Mouse (Mus musculus) liver, embryonic 14.5 days (tissue): Measurements from ENCODE around the gene Mecom. TPM values are rescaled to one million over a fixed set of nuclear protein-coding genes. Genes with fewer than 3 reads are reported as not detected.

Experiments
- ATAC-seq: fragments of 200-750 bp; cut with Nextera tagmentation; 2 replicates; pipeline ENCODE4 v1.8.0; 2017; ENCODE audit warnings: moderate number of reproducible peaks, mild to moderate bottlenecking, moderate library complexity; ENCODE audit not compliant: insufficient read depth
- DNase-seq, 3 experiments: peaks; one replicate each; pipeline ENCODE4 v3.0.0-alpha.2; 2012 to 2013; ENCODE audit warnings: low read depth in 3 of 3, low spot score in 3 of 3
- H3K27ac ChIP-seq: fragments of 300-500 bp; sonication (generic); 2 replicates; pipeline ENCODE4 v1.5.1; 2014; ENCODE audit warnings: moderate library complexity, mild to moderate bottlenecking, control low read depth, inconsistent platforms
- H3K27me3 ChIP-seq: fragments of 300-500 bp; sonication (generic); 2 replicates; pipeline ENCODE4 v1.6.1; 2014; ENCODE audit warnings: mild to moderate bottlenecking, low read length, moderate library complexity; ENCODE audit not compliant: control insufficient read depth, insufficient read depth
- H3K36me3 ChIP-seq: fragments of 300-500 bp; sonication (generic); replicated peaks from 2 replicates; pipeline ENCODE4 v1.6.1; 2014; ENCODE audit warnings: low read depth; ENCODE audit not compliant: control insufficient read depth, insufficient read depth
- H3K4me1 ChIP-seq, 2 experiments: fragments of 200-500 bp in 1 of 2; fragments of 300-500 bp in 1 of 2; sonication (generic) in 1 of 2; replicated peaks; 2 replicates each; pipeline ENCODE4 v1.6.1; 2012 to 2014; ENCODE audit warnings: antibody characterized with exemption in 1 of 2, inconsistent platforms in 1 of 2, low read length in 1 of 2; ENCODE audit not compliant: control insufficient read depth in 2 of 2, insufficient read depth in 2 of 2
- H3K4me2 ChIP-seq: fragments of 300-500 bp; sonication (generic); 2 replicates; pipeline ENCODE4 v1.6.1; 2014; ENCODE audit warnings: low read depth, mild to moderate bottlenecking, control low read depth, moderate library complexity
- H3K4me3 ChIP-seq, 2 experiments: fragments of 200-500 bp in 1 of 2; fragments of 300-500 bp in 1 of 2; sonication (generic) in 1 of 2; 2 replicates each; pipeline ENCODE4 v1.5.1; 2012 to 2014; ENCODE audit warnings: low read depth in 2 of 2, low read length in 2 of 2, mild to moderate bottlenecking in 2 of 2, control low read depth in 1 of 2, inconsistent platforms in 1 of 2, moderate library complexity in 1 of 2; ENCODE audit not compliant: insufficient read depth in 1 of 2
- H3K9ac ChIP-seq: fragments of 300-500 bp; sonication (generic); replicated peaks from 2 replicates; pipeline ENCODE4 v1.6.1; 2014; ENCODE audit warnings: mild to moderate bottlenecking, control low read depth, moderate library complexity
- H3K9me3 ChIP-seq: fragments of 300-500 bp; sonication (generic); 2 replicates; pipeline ENCODE4 v1.6.1; 2016; ENCODE audit warnings: low read length, mixed read lengths; ENCODE audit not compliant: control insufficient read depth
- CTCF ChIP-seq: IDR thresholded peaks from 2 replicates; pipeline ENCODE4 v1.5.1; 2016; ENCODE audit warnings: antibody characterized with exemption, low read depth, control low read depth
- EP300 ChIP-seq: IDR thresholded peaks from 2 replicates; pipeline ENCODE4 v1.6.1; 2016; ENCODE audit warnings: antibody characterized with exemption, low read depth
- WGBS: fragments of 180-500 bp; shearing (Covaris S2); extraction: QIAGEN DNeasy Blood & Tissue Kit; methylation state at CpG from one replicate; pipeline ENCODE4 v1.1.7; 2014; ENCODE audit not compliant: insufficient replicate concordance; 5-methylcytosine and 5-hydroxymethylcytosine counted together
- polyA plus RNA-seq, 2 experiments: library from polyadenylated mRNA; depleted of rRNA in 1 of 2; stranded (reverse) in 1 of 2; unstranded in 1 of 2; fragments of >200 nt; fragmentation: Nextera tagmentation in 1 of 2; extraction: Ambion mirVana in 1 of 2; gene quantifications; 2 replicates each; pipeline versions ENCODE4 v1.2.1 to v1.2.3; 2012 to 2014

Mecom gene
- polyA plus RNA-seq, 2 experiments = 0.67 to 0.75 TPM

- Histone ChIP-seq H3K4me1 (no peaks in the 10 kb centered on the region), H3K27me3 (no peaks in the 10 kb centered on the region), H3K27ac (no peak overlapping the region), H3K4me2 (no peak overlapping the region), H3K4me3 (no peak overlapping the region), H3K9ac (no peak overlapping the region), H3K9me3 (no peaks in the 10 kb centered on the region), H3K36me3 (no peaks in the 10 kb centered on the region)
- WGBS = 58% methylated on average over 7 of the region's 7 CpGs
- ATAC-seq = no peak
- no peak for DNase-seq
- no peak for TF ChIP-seq EP300
- 0 out of 2 replicates have a peak, but pooled peaks have one; percentile 32 for TF ChIP-seq CTCF
These were observed 550.7 kb downstream of the Mecom start for GRCm38 (mm10) chr3:29997068-29997467.

GRCm38 (mm10) chr3:29993346-29993745 lies 554.5 kb downstream of the Mecom start:
- H3K4me3 ChIP-seq = no peak overlapping the region
- H3K4me1 ChIP-seq = no peaks in the 10 kb centered on the region
- WGBS = 61% methylated on average over 10 of the region's 10 CpGs
- H3K36me3 ChIP-seq = no peaks in the 10 kb centered on the region
- TF ChIP-seq EP300 (no peak), CTCF (no peak)
- no peaks in the 10 kb centered on the region for H3K27me3 ChIP-seq
- no peak for ATAC-seq
- DNase-seq = no peak
- H3K27ac ChIP-seq = no peak overlapping the region
- H3K4me2 ChIP-seq = no peak overlapping the region
- no peak overlapping the region for H3K9ac ChIP-seq
- H3K9me3 ChIP-seq = no peaks in the 10 kb centered on the region

DNA sequence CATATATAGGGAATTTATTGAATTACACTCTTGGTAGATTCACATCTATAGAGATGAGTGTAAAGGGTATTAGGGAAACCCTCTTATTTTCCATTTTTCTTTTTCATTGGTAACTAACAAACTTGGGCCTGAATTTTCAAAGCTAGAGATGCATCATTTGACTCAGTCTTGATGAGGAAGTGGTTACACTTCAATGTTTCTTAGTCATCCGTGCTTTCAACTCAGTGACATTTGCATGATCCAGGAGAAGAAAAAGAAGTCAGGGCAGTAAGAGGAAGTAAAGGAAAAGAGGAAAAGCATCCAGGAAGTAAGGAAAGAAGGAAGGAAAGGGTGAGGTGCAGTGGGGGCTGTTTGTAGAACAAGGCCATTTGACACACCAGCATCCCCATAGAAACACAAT lies 556.3 kb downstream of the Mecom start:
- no peaks in the 10 kb centered on the region for H3K9me3 ChIP-seq
- H3K4me1 ChIP-seq = no peaks in the 10 kb centered on the region
- H3K36me3 ChIP-seq = no peaks in the 10 kb centered on the region
- no peak overlapping the region for H3K9ac ChIP-seq
- ATAC-seq = no peak
- no peak for DNase-seq
- no peaks in the 10 kb centered on the region for H3K27me3 ChIP-seq
- no peak overlapping the region for H3K4me2 ChIP-seq
- no peak for TF ChIP-seq EP300
- no peak for TF ChIP-seq CTCF
- no peak overlapping the region for H3K27ac ChIP-seq
- H3K4me3 ChIP-seq = no peak overlapping the region
- WGBS = 23% methylated on average over 1 of the region's 1 CpGs

GRCm38 (mm10) chr3:29984431-29984830 lies 563.4 kb downstream of the Mecom start:
- ATAC-seq (no peak), DNase-seq (no peak)
- TF ChIP-seq CTCF (no peak), EP300 (no peak)
- Histone ChIP-seq H3K27ac (no peak overlapping the region), H3K36me3 (no peaks in the 10 kb centered on the region), H3K9me3 (no peaks in the 10 kb centered on the region), H3K9ac (no peak overlapping the region), H3K4me3 (no peak overlapping the region), H3K27me3 (no peaks in the 10 kb centered on the region), H3K4me2 (no peak overlapping the region), H3K4me1 (no peaks in the 10 kb centered on the region)
- 55% methylated on average over 3 of the region's 3 CpGs for WGBS

GRCm38 (mm10) chr3:29981259-29981910 lies 566.4 kb downstream of the Mecom start:
- Histone ChIP-seq H3K27ac (no peak overlapping the region), H3K4me3 (no peak overlapping the region), H3K9me3 (no peaks in the 10 kb centered on the region), H3K9ac (no peak overlapping the region), H3K4me1 (no peaks in the 10 kb centered on the region), H3K4me2 (no peak overlapping the region), H3K36me3 (no peaks in the 10 kb centered on the region), H3K27me3 (no peaks in the 10 kb centered on the region)
- DNase-seq = no peak
- ATAC-seq = no peak
- TF ChIP-seq CTCF = no peak
- no peak for TF ChIP-seq EP300
- 34% methylated on average over 7 of the region's 7 CpGs for WGBS
